Mouse (Mus musculus) retina, adult 2 months (tissue): ENCODE measurements at regions not wholly inside any gene's neighbourhood (a gene's known extent, or its start where the extent isn't known, plus 50 kb on each side); places are given as distances from the start of the nearest gene placed in this dataset.
"Not testable (repeated sequence)": the region's sequence is repeated elsewhere in the genome, so short reads cannot be mapped to it uniquely, and the experiment has no call there.

Source experiments
- DNase-seq: peaks from one replicate; pipeline ENCODE4 v3.0.0-alpha.2; 2012; ENCODE audit warnings: low read depth, low spot score

DNA sequence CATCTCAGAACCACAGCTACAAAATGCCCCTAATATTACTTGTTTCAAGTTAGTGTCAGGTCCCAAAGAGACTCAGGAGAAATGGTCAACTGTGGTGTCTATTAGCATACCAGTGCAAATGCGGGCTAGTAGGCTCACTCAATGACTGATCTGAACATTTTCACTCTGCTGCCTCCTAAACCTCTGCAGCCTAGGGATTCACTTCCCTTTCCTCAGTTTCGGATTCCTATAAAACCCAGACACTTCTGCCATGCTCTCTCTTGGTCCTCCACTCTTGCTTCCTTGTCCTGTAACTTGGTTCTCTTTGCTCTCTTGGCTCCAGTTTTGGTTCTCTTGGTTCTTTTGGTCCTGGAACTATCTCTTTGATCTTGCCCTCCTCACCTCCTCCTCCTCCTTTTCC lies 206.3 kb upstream of the Spef2 start:
- DNase-seq: no peak

DNA sequence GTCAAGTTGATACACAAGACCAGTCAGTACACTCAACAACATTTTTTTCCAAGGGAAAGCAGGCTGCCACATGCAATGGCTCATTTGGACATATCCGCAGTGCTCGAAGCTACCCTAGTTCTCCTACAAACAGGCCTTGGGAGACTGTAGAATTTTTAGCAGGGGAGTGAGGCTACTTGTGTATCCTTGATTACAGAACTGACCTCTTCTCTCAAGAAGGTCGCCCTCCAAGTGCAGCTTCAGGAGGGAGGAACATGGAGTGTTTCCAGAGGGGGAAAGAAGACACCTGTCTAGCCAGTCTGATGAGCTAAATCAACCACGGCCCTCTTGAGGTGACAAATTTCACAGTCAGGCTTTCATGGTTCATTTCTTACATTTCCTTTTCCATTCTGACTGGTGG lies 202.0 kb upstream of the Prlr start:
- DNase-seq: no peak

DNA sequence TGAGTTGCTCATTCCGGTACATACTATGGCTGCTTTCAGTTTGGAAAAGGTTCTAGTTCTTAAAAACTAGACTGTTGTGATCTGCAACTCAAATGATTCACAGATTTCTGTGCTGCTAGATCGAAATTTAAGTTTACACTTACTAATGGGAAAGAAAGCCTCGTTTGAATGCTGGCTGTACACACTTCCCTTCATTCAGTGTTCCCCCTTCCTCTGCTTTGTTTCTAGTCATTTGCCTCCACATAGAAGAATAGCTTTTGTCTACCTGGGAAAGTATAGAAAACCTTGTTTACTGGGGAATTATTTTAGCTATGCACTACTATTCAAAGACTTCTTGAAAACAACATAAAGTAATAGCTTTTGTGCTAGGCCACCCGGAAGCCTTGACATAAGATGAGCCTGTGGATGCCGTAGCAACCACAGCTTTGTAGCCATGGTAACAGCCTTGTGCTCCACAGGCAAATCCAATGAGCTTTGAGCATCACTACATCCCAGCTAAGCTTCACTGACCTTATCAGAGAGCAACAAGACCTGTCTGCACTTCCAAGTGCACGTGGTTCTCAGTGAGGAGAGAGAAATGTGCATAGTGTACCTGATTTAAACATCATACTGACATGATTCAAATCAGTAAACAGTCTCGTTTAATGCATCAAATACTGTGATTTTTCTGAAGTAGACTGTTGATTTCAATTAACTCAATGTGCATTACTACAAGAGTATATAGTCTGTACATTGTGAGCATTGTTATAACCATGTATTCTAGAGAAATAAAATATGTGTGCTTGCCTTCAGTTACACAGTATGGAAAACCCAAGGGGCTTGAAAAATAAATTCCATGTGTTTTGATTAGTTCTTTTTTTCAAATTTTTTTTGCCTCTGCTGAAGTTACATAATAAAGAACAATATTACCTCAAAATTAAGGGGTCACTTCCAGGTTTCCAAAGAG lies 165.5 kb upstream of the Prlr start:
- DNase-seq: peak; percentile 40

DNA sequence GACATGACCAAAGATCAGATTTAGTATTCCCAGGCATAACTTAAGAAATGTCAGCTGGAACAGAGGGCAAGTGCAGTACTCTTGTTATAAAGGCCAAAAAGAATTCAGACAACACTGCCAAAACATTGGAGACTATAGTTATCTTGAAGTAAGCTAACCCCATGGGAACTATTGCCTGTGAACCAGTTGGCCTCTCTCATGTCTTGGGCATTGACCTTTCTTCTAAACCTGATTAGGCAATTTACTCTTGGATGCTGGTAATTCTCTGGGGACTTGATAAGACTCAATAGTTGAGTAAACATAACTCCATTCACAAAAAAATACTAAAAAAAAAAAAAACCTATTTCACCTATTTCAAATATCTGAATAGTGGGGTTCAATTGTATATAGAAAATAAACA lies 159.8 kb upstream of the Prlr start:
- DNase-seq: no peak

DNA sequence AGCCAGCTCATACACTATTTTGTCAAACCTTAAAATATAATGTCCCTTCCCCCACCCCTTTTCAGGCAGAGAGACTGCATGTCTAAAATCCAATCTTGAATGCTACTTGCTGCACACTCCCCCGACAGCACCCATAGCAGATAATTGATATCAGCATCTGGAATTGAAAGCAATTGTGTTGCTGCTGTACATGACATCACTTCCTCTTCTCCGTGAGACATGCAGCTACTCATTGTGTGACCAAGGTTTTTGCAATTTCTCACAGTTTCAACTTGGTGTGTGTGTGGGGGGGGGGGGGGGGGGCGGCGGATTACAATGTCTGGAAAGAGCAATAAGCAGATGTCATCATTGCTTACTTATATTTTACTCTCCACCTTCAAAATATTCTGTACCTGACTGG lies 147.1 kb upstream of the Prlr start:
- no peak for DNase-seq

DNA sequence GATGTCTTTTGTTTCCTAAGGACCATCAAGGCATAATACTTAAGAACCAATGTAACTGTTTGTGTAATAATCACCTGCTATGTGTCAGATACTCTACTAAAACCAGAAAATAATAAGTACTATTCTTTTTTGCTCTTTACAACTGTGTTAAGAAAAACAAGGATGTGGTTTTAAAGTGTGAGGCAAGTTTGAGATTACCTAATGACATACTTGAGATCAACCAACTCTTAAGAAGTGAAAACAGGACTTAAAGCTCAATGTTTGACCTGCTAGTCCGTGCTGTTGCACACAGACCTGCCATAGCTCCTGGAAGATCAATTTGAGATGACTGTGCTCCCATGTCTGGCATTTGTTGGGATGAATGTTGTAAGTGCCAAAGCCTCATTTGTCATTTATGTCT lies 141.5 kb upstream of the Prlr start:
- DNase-seq: no peak

DNA sequence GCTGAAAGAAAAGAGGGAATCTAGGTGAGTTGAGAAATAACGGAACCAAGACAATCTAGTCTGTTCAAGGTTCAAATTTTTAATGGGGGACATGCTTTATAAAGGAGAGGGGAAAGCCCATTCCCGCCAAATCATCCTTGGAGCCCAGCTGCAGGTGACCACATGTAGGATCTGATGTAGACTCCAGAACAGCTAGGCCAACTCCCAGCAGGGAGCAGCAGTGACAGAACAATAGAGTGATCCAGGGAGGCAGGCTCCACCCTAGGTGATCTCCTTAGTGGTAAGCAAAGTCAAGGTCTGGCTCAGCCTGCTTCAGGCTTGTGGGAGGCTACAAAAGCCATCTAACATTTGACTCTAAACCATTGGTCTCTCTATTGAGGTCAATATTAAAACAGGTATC lies 140.5 kb upstream of the Prlr start:
- not testable (repeated sequence) for DNase-seq

DNA sequence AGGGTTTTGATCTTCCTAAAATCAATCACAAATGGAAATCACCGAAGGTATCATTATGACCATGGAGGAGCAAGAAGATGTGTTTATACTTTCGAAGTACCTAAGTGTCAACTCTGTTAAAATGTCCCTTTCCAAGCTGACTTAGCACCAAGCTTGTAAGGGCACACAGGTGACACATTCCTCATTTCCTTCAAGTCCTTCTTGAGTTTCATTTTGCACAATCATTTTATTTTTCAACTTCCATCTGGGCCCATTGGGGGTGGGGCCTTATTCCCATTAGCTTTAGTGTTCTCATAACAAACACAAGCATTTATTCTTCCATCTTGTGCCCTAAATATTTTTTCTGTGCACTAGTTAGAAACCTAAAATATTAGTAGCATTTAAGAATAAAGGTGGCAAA lies 103.5 kb upstream of the Prlr start:
- no peak for DNase-seq

DNA sequence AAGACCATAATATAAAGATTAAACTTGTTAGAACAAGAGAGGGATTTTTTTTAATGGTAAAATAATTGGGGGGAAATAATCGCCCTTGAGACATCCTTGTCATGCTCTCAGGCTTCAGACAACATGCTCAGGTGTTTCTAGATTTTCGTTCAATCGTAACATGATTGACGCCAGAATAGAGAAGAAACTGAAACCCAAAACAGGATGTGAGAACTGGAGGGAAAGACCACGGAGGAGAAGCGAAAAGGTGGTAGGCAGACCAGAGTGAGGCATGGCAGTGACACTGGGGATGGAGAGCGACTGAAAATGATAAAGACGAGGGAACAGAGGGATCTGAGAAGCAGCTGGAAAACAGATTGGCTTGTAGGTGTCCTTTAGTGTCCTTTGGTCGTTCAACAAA lies 102.1 kb upstream of the Prlr start:
- DNase-seq: no peak

DNA sequence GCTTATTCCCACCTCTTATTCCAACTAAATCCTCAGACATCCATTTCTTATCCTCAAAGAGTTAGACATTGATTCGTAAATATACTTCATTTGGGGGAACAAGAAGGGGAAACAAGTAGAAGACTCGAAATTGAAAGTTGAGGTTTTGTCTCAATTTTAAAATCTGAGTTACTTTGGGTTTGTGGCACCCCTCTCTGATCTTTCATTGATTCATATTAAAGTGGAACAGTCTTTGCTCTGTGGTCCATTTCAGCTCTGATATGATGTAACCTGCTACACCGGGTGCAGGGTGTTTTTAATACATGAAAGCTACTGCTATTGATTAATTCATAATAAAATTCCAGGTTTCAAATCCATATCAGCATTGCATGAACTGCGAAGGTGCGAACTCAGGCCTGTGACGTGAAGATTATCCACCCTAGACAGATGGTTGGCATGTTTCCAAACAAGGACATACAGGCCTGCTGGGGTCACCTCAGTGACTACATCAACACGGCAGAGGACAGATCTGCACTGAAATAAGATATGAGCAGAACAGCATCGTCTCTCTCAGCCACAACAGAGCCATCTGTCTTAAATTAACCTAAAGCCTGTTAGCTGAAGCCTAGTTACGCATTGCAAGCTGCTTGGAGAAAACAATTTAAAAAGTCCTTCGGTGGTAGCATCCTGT lies 101.5 kb upstream of the Prlr start:
- no peak for DNase-seq

DNA sequence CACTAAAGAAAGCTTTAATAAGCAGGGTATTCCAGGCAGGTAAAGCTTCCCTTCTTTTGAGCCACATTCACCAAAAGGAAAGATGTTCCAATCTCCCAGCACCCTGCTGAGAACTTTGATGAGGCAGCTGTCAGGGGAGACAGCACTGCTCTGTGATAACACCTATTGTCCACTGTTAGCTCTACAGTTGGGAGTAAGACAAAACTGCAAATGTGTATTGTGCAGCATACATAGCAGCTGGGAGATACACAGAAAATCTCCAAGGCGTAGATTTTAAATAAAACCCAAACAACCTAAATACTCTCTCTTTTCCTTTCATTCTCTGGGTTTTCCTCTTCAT lies 101.0 kb upstream of the Prlr start:
- DNase-seq: no peak

DNA sequence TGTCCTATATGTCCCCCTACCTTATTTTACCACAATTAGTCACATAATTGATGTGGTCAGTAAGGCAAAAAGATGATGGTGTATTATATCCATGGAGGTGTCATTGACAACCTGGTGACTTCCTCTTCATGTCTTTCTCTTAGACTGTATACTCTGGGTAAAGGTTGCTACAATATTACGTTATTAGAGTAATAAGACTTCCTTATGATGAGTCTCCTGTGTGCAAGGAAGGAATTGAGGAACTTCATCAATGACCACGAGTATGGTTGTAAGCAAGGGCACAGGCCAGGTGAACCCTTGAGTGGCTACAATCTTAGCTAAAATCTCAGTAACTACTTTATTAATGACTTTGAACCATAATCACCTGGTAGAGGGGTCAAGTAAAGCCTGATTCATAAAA lies 98.6 kb upstream of the Prlr start:
- DNase-seq: no peak

DNA sequence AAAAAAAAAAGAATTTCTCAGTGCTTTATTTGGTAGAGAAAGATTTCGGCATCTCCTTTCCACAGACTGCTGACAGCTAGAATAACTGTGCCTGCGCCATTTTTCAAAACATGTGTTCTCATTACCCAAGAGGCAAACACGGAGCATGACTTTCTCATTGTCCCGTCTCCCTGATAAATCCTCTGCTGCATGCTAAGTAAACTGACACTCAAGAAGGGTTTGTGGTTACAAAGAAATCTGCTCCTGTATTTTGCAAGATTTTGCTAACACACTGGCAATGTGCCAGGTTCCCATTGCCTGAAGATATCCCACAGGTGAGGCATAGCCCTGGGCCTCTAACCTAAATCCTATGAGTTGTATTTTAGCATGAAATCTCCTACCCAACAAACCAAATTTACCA lies 97.5 kb upstream of the Prlr start:
- DNase-seq: no peak

DNA sequence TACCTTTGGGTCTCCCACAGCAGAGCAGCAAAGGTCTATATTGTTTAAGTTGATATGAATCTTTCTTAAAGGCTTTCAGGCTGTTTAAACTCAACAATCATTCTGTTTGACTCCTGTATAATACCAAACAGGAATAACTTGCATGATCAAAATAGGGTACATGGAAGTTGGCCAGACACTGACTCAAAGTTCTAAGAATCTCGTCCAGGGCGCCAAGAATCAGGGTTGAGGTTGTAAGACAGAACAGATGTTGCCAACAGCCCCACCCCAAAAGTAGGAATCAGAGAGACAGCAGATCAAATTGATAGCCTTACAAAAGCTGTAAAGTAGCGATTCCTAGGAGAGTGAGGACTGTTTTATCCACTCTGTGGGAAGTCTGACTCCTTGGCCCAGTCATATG lies 88.3 kb upstream of the Prlr start:
- DNase-seq: no peak

DNA sequence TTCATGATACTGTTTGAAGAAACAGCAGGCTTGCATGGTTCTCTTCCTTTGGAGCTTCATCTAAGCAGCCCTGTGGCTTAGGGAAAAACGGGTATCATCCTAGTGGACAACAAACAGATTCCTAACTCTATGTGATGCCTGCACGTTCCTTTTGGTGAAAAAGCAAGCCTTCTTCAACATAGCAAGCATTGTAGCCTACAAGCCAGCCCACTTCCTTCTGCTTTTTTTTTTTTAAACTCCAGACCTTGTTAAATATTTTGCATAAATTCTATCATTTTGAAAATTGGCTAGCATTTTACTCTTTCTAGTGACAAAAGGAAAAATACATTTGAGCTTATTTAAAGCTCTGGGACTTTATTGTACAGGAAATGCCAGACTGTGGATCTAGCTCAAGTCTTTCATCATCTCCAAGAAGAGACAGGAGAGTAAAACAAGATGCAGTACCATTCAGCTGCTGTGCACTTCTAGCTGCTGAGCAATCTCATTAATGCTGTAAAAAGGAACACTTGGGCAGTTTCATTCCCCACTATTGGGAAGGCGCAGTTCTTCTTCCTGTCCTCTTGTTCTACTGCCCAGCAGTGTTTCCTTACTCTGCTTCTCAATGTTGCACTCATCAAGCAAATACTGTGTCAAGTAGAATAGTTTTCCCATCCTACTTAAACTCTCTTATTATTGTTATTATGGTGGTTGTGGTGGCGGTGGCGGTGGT lies 86.5 kb upstream of the Prlr start:
- DNase-seq: no peak

DNA sequence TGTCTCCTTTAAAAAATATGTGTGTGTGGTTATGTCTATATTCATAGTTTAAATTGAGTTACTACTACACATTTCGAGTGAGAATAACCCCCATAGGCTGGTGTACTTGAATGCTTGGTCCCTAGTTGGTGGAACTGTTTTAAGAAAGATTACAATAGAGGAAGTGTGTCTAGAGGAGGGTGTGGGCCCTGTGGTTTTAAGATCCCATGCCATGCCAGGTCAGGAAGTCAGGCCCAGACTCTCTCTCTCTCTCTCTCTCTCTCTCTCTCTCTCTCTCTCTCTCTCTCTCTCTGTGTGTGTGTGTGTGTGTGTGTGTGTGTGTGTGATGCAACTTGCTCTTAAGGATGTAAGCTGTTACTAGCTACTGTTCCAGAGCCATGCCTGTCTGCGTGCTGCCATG lies 73.7 kb upstream of the Prlr start:
- DNase-seq: no peak

DNA sequence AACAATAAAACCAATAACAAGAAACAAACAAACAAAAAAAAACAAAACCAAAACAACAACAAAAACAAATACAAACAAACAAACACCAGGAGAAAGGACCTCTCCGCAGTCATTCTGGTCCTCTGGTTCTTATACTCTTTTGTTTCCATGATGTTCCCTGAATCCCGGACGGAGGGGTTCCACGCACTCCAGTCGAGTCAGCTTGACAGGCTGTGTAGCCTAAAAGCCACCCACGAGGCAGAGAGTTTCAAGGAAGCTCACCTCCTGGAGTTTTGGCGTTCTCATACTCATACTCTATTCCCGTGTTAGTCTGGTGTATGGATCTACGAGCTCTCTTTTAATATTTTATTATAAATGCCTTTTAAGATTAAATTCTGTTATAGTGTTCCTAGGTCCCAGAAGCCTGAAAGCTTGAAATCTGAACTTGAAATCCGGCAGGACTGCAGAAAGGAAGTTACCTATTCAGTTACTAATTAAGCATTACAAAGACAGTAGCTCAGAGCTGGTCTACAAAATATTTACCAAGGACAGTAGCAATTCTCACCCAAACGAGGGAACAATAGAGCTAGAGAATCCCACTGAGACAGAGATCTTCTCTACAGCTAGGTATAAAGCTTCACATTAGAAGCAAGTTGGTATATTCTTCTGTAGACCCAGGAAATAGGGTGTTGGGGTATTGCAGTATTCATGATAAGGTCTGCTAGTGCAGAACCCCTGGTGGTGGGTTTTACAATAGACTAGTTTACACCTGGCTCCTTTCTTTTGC lies 71.6 kb upstream of the Prlr start:
- DNase-seq: not testable (repeated sequence)

DNA sequence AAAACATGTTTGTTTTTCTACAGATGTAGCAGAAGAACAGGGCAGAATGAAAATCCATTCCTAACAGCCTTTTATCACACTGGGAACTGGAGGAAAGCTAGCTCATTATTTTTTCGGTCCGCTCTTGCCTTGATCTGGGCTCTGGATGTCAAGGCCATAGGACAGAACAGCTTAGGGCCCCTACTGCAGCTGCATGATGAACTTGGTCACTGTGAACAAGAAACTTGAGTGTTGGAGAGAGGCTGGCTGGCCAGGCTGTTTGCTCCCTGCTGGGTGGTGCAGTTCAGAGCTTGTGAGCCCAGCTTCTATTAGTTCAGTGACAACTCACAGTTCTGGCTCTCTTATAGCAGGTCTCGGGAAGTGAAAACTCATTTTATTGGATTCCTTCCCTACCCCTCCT lies 70.2 kb upstream of the Prlr start:
- DNase-seq: no peak
